Mouse (Mus musculus) spleen, adult 2 months (tissue): ENCODE measurements at regions not wholly inside any gene's neighbourhood (a gene's known extent, or its start where the extent isn't known, plus 50 kb on each side); places are given as distances from the start of the nearest gene placed in this dataset.

Experiments
- DNase-seq, 2 experiments: peaks; one replicate each; pipeline versions ENCODE4 v3.0.0 to v3.0.0-alpha.2; 2012 to 2021; ENCODE audit warnings: low spot score in 2 of 2, low read depth in 1 of 2
- H3K27ac ChIP-seq: fragments of 200-500 bp; 2 replicates; pipeline ENCODE4 v1.5.1; 2012; ENCODE audit warnings: low read length, inconsistent platforms; ENCODE audit not compliant: insufficient read depth
- H3K27me3 ChIP-seq: fragments of 200-500 bp; 2 replicates; pipeline ENCODE4 v1.6.1; 2012; ENCODE audit warnings: mild to moderate bottlenecking, moderate library complexity, low read length, inconsistent platforms; ENCODE audit not compliant: control insufficient read depth, insufficient read depth
- H3K36me3 ChIP-seq: fragments of 200-500 bp; 2 replicates; pipeline ENCODE4 v1.6.1; 2012; ENCODE audit warnings: mild to moderate bottlenecking, low read length, inconsistent platforms; ENCODE audit not compliant: control insufficient read depth, insufficient read depth
- H3K4me1 ChIP-seq: fragments of 200-500 bp; 2 replicates; pipeline ENCODE4 v1.6.1; 2011; ENCODE audit warnings: inconsistent platforms; ENCODE audit not compliant: control insufficient read depth, insufficient read depth, insufficient read length
- H3K4me3 ChIP-seq: fragments of 200-500 bp; 2 replicates; pipeline ENCODE4 v1.5.1; 2011; ENCODE audit warnings: mild to moderate bottlenecking, inconsistent platforms; ENCODE audit not compliant: insufficient read depth, insufficient read length; ENCODE audit errors: extremely low read depth
- CTCF ChIP-seq: fragments of 200-500 bp; IDR thresholded peaks from 2 replicates; pipeline ENCODE4 v1.5.1; 2011; ENCODE audit warnings: mild to moderate bottlenecking, inconsistent platforms; ENCODE audit not compliant: insufficient read depth, insufficient read length, insufficient replicate concordance; ENCODE audit errors: extremely low read depth
- POLR2A ChIP-seq: fragments of 200-500 bp; IDR thresholded peaks from 2 replicates; pipeline ENCODE4 v1.6.1; 2011; ENCODE audit warnings: low read depth, low read length, inconsistent platforms
- WGBS: fragments of 180-500 bp; shearing (Covaris S2); methylation state at CpG from one replicate; pipeline ENCODE4 v1.1.7; 2018; 5-methylcytosine and 5-hydroxymethylcytosine counted together

- H3K4me3 ChIP-seq, result no peak overlapping the region
- H3K36me3 ChIP-seq, result no peaks in the 10 kb centered on the region
- peaks cover 5% of the 10 kb centered on the region; the same call in 1 of the 2 replicates for H3K4me1 ChIP-seq
- 87% methylated on average over 3 of the region's 3 CpGs for WGBS
- DNase-seq, result no peak
- TF ChIP-seq POLR2A (no peak), CTCF (no peak)
- H3K27ac ChIP-seq, result no peak overlapping the region
- no peaks in the 10 kb centered on the region for H3K27me3 ChIP-seq
These were observed 224.0 kb downstream of the Mreg start for GRCm38 (mm10) chr1:71988086-71988485.

GRCm38 (mm10) chr1:71986047-71986446 is 226.1 kb downstream of the Mreg start:
- TF ChIP-seq CTCF, result no peak
- TF ChIP-seq POLR2A, result no peak
- DNase-seq, result no peak
- H3K4me3 ChIP-seq, result no peak overlapping the region
- H3K27ac ChIP-seq, result no peak overlapping the region
- no peaks in the 10 kb centered on the region for H3K27me3 ChIP-seq
- H3K36me3 ChIP-seq, result no peaks in the 10 kb centered on the region
- H3K4me1 ChIP-seq, result no peaks in the 10 kb centered on the region
- WGBS, result 69% methylated on average over 1 of the region's 1 CpGs

DNA sequence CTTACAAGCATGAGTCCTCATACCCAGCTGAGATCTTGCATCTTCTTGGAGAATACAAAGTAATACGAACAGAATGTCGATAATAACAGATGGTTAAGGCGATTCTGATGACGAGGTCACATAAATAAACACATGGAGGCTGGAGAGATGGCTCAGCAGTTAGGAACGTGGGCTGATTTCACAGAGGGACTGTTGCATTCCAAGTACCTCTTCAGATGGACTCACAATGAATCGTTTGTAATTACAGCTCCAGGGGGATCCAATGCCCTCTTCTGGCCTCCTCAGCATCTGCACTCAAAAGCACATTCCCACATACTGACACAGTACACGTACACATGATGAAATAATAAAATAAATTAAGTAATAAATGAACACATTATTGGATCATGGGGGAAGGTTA is 228.3 kb downstream of the Mreg start:
- no peak for TF ChIP-seq CTCF
- TF ChIP-seq POLR2A, result no peak
- H3K4me1 ChIP-seq, result no peaks in the 10 kb centered on the region
- no peaks in the 10 kb centered on the region for H3K27me3 ChIP-seq
- no peak overlapping the region for H3K27ac ChIP-seq
- H3K36me3 ChIP-seq, result no peaks in the 10 kb centered on the region
- 88% methylated on average over 7 of the region's 7 CpGs for WGBS
- DNase-seq, result no peak
- H3K4me3 ChIP-seq, result no peak overlapping the region

GRCm38 (mm10) chr1:71982423-71983262 is 229.5 kb downstream of the Mreg start:
- TF ChIP-seq CTCF (no peak), POLR2A (no peak)
- Histone ChIP-seq H3K4me1 (no peaks in the 10 kb centered on the region), H3K27me3 (no peaks in the 10 kb centered on the region), H3K4me3 (no peak overlapping the region), H3K36me3 (no peaks in the 10 kb centered on the region), H3K27ac (no peak overlapping the region)
- no peak for DNase-seq
- 86% methylated on average over 5 of the region's 5 CpGs for WGBS

DNA sequence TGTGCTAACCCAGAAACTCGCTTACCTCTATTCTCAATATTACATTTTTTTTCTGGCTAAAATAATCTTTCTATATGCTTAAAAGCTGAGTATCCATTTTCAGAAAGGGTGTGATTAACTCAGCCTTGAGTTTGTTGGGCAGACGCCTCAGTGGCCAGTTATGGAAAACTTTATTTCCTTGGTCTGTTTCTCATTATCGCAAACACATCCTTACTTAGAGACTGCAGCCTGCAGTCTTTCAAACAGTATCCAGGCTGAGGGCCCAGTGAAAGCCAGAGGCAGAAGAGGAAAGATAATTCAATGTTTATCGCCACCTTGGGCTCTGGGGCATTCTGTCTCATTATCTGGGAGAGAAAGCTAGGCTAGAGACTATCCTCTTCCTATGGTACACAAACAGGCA is 231.5 kb downstream of the Mreg start:
- WGBS, result 94% methylated on average over 4 of the region's 4 CpGs
- H3K4me3 ChIP-seq, result no peak overlapping the region
- H3K27ac ChIP-seq, result no peak overlapping the region
- H3K36me3 ChIP-seq, result no peaks in the 10 kb centered on the region
- TF ChIP-seq CTCF, result no peak
- TF ChIP-seq POLR2A, result no peak
- H3K4me1 ChIP-seq, result no peaks in the 10 kb centered on the region
- H3K27me3 ChIP-seq, result no peaks in the 10 kb centered on the region
- no peak for DNase-seq

GRCm38 (mm10) chr1:71979261-71979660 is 232.8 kb downstream of the Mreg start:
- DNase-seq, result no peak

DNA sequence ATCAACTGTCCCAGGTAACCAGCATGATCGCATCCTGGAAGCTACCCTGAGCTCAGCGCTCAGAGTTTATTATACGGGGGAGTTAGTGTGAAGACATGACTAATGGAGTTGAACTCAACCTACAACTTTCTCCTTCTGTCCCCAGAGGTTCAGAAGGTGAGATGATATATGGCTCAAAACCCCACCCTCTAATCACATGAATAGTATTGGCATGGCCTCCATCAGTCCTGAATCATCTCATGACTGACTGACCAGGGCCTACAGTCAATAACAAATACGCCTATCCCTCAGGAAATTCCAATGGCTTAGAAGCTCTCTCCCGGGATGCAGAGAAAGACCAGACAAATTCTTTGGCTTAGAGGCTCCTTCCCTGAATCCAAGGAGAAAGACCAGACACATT is 234.7 kb downstream of the Mreg start:
- Histone ChIP-seq H3K36me3 (no peaks in the 10 kb centered on the region), H3K4me3 (no peak overlapping the region), H3K27ac (no peak overlapping the region), H3K4me1 (no peaks in the 10 kb centered on the region), H3K27me3 (no peaks in the 10 kb centered on the region)
- no peak for DNase-seq
- 93% methylated on average over 5 of the region's 5 CpGs for WGBS
- TF ChIP-seq CTCF (no peak), POLR2A (no peak)

More at GRCm38 (mm10) chr1:71979261-71979660, 232.8 kb downstream of the Mreg start:
- WGBS, result 87% methylated on average over 4 of the region's 4 CpGs
- H3K4me3 ChIP-seq, result no peak overlapping the region
- H3K27ac ChIP-seq, result no peak overlapping the region
- TF ChIP-seq POLR2A (no peak), CTCF (no peak)
- H3K27me3 ChIP-seq, result no peaks in the 10 kb centered on the region
- H3K36me3 ChIP-seq, result no peaks in the 10 kb centered on the region
- H3K4me1 ChIP-seq, result no peaks in the 10 kb centered on the region
